ENCODE assay signal across 20 mouse cellular contexts in the genomic region with DNA sequence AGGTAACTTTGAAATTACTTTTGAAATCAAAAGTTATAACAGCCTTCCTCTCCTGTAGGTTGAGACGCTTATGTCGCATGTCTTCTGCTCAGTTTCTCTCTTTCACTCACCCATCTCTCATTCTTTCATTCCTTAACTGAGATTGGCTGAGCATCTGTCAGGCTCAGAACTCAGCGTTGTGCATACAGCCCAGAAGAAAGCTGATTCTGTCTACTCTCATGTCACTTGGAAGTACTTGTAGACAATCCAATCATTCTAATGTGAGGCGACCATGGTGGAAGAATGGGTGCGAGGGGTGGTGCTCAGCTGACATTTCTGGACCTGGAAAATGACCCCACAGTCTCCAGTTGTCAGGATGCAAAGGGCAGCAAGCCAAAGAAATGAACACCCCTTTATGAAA. TPM values are rescaled to one million over a fixed set of nuclear protein-coding genes. Genes with fewer than 3 reads are reported as not detected.
DNase-seq lines count a peak whose midpoint lies in the region; ATAC-seq and TF ChIP-seq lines count a peak whose summit lies in the region.
"Had no signal": no experiment of that assay in that cellular context is flagged by ENCODE, and none has a peak within 500 bp of the region (broad histone marks: within the 10 kb centered on the region; RNA-seq: fewer than 3 reads in every experiment).

No protein-coding gene starts in this region.

- ATAC-seq in forebrain, postnatal 0 days: peak; percentile 64; the same call in 1 of the 2 replicates
- ATAC-seq in forebrain, embryonic 16.5 days: no peak
- ATAC-seq in midbrain, embryonic 11.5 days (ENCODE audit: low FRiP score): 0 out of 2 replicates have a peak, but pooled peaks have one; percentile 22
- no peak for ATAC-seq in midbrain, embryonic 14.5 days (ENCODE audit: low FRiP score, low TSS enrichment)

- TF ChIP-seq CTCF in forebrain, postnatal 0 days (IDR thresholded peaks at IDR 0.05; ENCODE audit: low read depth): no peak

- no peak for DNase-seq in forebrain, postnatal 0 days
- DNase-seq in midbrain, embryonic 11.5 days (ENCODE audit: low spot score, missing footprints): no peak
- DNase-seq in midbrain, embryonic 10.5 days (ENCODE audit: low spot score): no peak
- no peak for DNase-seq in midbrain, embryonic 14.5 days
- DNase-seq in kidney, adult 18-20 months: no peak
- DNase-seq in cerebellum, postnatal 4 days (ENCODE audit: low spot score in 2 of 2): no peak
- no peak for DNase-seq in spleen, postnatal 14 days (ENCODE audit: low spot score in 2 of 2)
- DNase-seq: adrenal gland, postnatal 10 days; cerebellum, adult 11-12 months; cerebellum, adult 9-10 months; cerebellum, postnatal 25 days; gastrocnemius, postnatal 10 days; heart, adult 18-20 months; heart, postnatal 10 days had no signal

- peak overlapping the region; percentile 57; the same call in 1 of the 2 replicates for H3K27ac ChIP-seq in forebrain, postnatal 0 days (ENCODE audit: low read depth, low read length)
- no peak overlapping the region for H3K27ac ChIP-seq in forebrain, embryonic 16.5 days (ENCODE audit: low read length)
- peak overlapping the region; percentile 35; the same call in 1 of the 2 replicates for H3K27ac ChIP-seq in midbrain, embryonic 11.5 days (ENCODE audit: low read depth, low read length)
- H3K27ac ChIP-seq in midbrain, embryonic 10.5 days (replicated peaks): no peak overlapping the region
- H3K27ac ChIP-seq in midbrain, embryonic 14.5 days (replicated peaks; ENCODE audit: low read depth, low read length): peak overlapping the region; percentile 52
- H3K27ac ChIP-seq: embryonic facial prominence, embryonic 13.5 days; forebrain, embryonic 13.5 days; heart, embryonic 10.5 days; hindbrain, embryonic 15.5 days had no signal

- H3K36me3 ChIP-seq in forebrain, postnatal 0 days (ENCODE audit: insufficient read depth): no peaks in the 10 kb centered on the region
- no peaks in the 10 kb centered on the region for H3K36me3 ChIP-seq in forebrain, embryonic 16.5 days (ENCODE audit: control insufficient read depth, insufficient read depth)
- H3K36me3 ChIP-seq in midbrain, embryonic 11.5 days (ENCODE audit: control insufficient read depth, insufficient read depth, low read length): no peaks in the 10 kb centered on the region
- H3K36me3 ChIP-seq in midbrain, embryonic 10.5 days: no peaks in the 10 kb centered on the region
- no peaks in the 10 kb centered on the region for H3K36me3 ChIP-seq in midbrain, embryonic 14.5 days (ENCODE audit: control insufficient read depth, insufficient read depth, low read length)
- H3K36me3 ChIP-seq: embryonic facial prominence, embryonic 13.5 days; heart, embryonic 10.5 days; hindbrain, embryonic 15.5 days had no signal

- H3K9me3 ChIP-seq in forebrain, postnatal 0 days (ENCODE audit: low read length): no peaks in the 10 kb centered on the region
- no peaks in the 10 kb centered on the region for H3K9me3 ChIP-seq in forebrain, embryonic 16.5 days (ENCODE audit: control insufficient read depth, low read length)
- H3K9me3 ChIP-seq in midbrain, embryonic 11.5 days (ENCODE audit: control insufficient read depth, low read length): no peaks in the 10 kb centered on the region
- H3K9me3 ChIP-seq in midbrain, embryonic 10.5 days (replicated peaks): no peaks in the 10 kb centered on the region
- H3K9me3 ChIP-seq in midbrain, embryonic 14.5 days (ENCODE audit: control insufficient read depth, low read length): no peaks in the 10 kb centered on the region
- H3K9me3 ChIP-seq: embryonic facial prominence, embryonic 13.5 days; forebrain, embryonic 13.5 days; heart, embryonic 10.5 days; hindbrain, embryonic 15.5 days had no signal

- no peak overlapping the region for H3K4me3 ChIP-seq in forebrain, postnatal 0 days (ENCODE audit: low read depth, low read length)
- H3K4me3 ChIP-seq in forebrain, embryonic 16.5 days (replicated peaks; ENCODE audit: low read length): no peak overlapping the region
- no peak overlapping the region for H3K4me3 ChIP-seq in midbrain, embryonic 11.5 days (ENCODE audit: low read depth, low read length)
- no peak overlapping the region for H3K4me3 ChIP-seq in midbrain, embryonic 10.5 days
- no peak overlapping the region for H3K4me3 ChIP-seq in midbrain, embryonic 14.5 days (replicated peaks; ENCODE audit: low read depth, low read length)
- H3K4me3 ChIP-seq: embryonic facial prominence, embryonic 13.5 days; forebrain, embryonic 13.5 days; heart, embryonic 10.5 days; hindbrain, embryonic 15.5 days had no signal

- H3K4me2 ChIP-seq in forebrain, postnatal 0 days (ENCODE audit: low read depth): no peak overlapping the region
- H3K4me2 ChIP-seq in forebrain, embryonic 16.5 days (ENCODE audit: low read length): no peak overlapping the region
- H3K4me2 ChIP-seq in midbrain, embryonic 11.5 days: no peak overlapping the region
- peak overlapping the region; percentile 19; the same call in 1 of the 2 replicates for H3K4me2 ChIP-seq in midbrain, embryonic 14.5 days (ENCODE audit: low read length)
- H3K4me2 ChIP-seq: embryonic facial prominence, embryonic 13.5 days; forebrain, embryonic 13.5 days; hindbrain, embryonic 15.5 days had no signal

- H3K9ac ChIP-seq in forebrain, postnatal 0 days: no peak overlapping the region
- no peak overlapping the region for H3K9ac ChIP-seq in forebrain, embryonic 16.5 days (replicated peaks; ENCODE audit: low read depth, low read length)
- H3K9ac ChIP-seq in midbrain, embryonic 11.5 days (ENCODE audit: low read length): no peak overlapping the region
- no peak overlapping the region for H3K9ac ChIP-seq in midbrain, embryonic 14.5 days (replicated peaks; ENCODE audit: low read length)
- H3K9ac ChIP-seq: embryonic facial prominence, embryonic 13.5 days; forebrain, embryonic 13.5 days; hindbrain, embryonic 15.5 days had no signal

- 46% methylated on average over 5 of the region's 5 CpGs for WGBS in forebrain, postnatal 0 days
- 48% methylated on average over 5 of the region's 5 CpGs for WGBS in forebrain, embryonic 16.5 days
- 59% methylated on average over 5 of the region's 5 CpGs for WGBS in midbrain, embryonic 11.5 days
- WGBS in midbrain, embryonic 10.5 days: 70% methylated on average over 5 of the region's 5 CpGs
- 47% methylated on average over 5 of the region's 5 CpGs for WGBS in midbrain, embryonic 14.5 days

- H3K27me3 ChIP-seq in forebrain, postnatal 0 days (ENCODE audit: insufficient read depth, low read length): no peaks in the 10 kb centered on the region
- H3K27me3 ChIP-seq in forebrain, embryonic 16.5 days (replicated peaks; ENCODE audit: control insufficient read depth, insufficient read depth, low read length): no peaks in the 10 kb centered on the region
- H3K27me3 ChIP-seq in midbrain, embryonic 11.5 days (ENCODE audit: control insufficient read depth, insufficient read depth, low read length): no peaks in the 10 kb centered on the region
- no peaks in the 10 kb centered on the region for H3K27me3 ChIP-seq in midbrain, embryonic 10.5 days (ENCODE audit: low read depth, poor library complexity, severe bottlenecking)
- H3K27me3 ChIP-seq in midbrain, embryonic 14.5 days (ENCODE audit: control insufficient read depth, insufficient read depth, low read length): no peaks in the 10 kb centered on the region
- H3K27me3 ChIP-seq: embryonic facial prominence, embryonic 13.5 days; forebrain, embryonic 13.5 days; hindbrain, embryonic 15.5 days had no signal

- no peaks in the 10 kb centered on the region for H3K4me1 ChIP-seq in forebrain, postnatal 0 days (ENCODE audit: insufficient read depth)
- peaks cover 2% of the 10 kb centered on the region; the same call in 1 of the 2 replicates for H3K4me1 ChIP-seq in forebrain, embryonic 16.5 days (replicated peaks; ENCODE audit: control insufficient read depth, insufficient read depth, low read length)
- no peaks in the 10 kb centered on the region for H3K4me1 ChIP-seq in midbrain, embryonic 11.5 days (ENCODE audit: control insufficient read depth, insufficient read depth, low read length)
- H3K4me1 ChIP-seq in midbrain, embryonic 10.5 days: peaks cover 5% of the 10 kb centered on the region; the same call in 1 of the 2 replicates
- H3K4me1 ChIP-seq in midbrain, embryonic 14.5 days (ENCODE audit: control insufficient read depth, insufficient read depth, low read length): peaks cover 10% of the 10 kb centered on the region; the same call in 1 of the 2 replicates
- H3K4me1 ChIP-seq: embryonic facial prominence, embryonic 13.5 days; forebrain, embryonic 13.5 days; heart, embryonic 10.5 days; hindbrain, embryonic 15.5 days had no signal

RNA-seq across cellular contexts. Expression of gene Zcchc12, which starts 9.7 kb away (rescaled TPM):
- total RNA-seq in forebrain, postnatal 0 days (2014; rRNA removed): 308 and 413 TPM in 2 replicates
- polyA plus RNA-seq in forebrain, postnatal 0 days (2015; fragmentation: Nextera tagmentation; extraction: Ambion mirVana): 280 and 417 TPM in 2 replicates
- polyA plus RNA-seq in forebrain, embryonic 16.5 days (2015; fragmentation: Nextera tagmentation; extraction: Ambion mirVana): 164 and 300 TPM in 2 replicates
- 46.7 and 50.7 TPM in 2 replicates for polyA plus RNA-seq in midbrain, embryonic 11.5 days (2014; fragmentation: Nextera tagmentation; extraction: Ambion mirVana)
- 11.1 and 30.5 TPM in 2 replicates for polyA plus RNA-seq in midbrain, embryonic 10.5 days (2016; fragmentation: Nextera tagmentation; extraction: Ambion mirVana)
- 313 and 328 TPM in 2 replicates for polyA plus RNA-seq in midbrain, embryonic 14.5 days (2014; fragmentation: Nextera tagmentation; extraction: Ambion mirVana)
- total RNA-seq: MEL had no signal

Comparison
In these comparisons a context has a peak if more than half of its experiments do, and no peak if none do; other contexts are left out.
1. ATAC-seq: peak in forebrain, postnatal 0 days (single experiment) and midbrain, embryonic 11.5 days (single experiment); none in forebrain, embryonic 16.5 days (single experiment) and midbrain, embryonic 14.5 days (single experiment).
2. H3K27ac ChIP-seq: peak in forebrain, postnatal 0 days (single experiment), midbrain, embryonic 11.5 days (single experiment) and midbrain, embryonic 14.5 days (single experiment); none in forebrain, embryonic 16.5 days (single experiment) and midbrain, embryonic 10.5 days (single experiment).